Mouse (Mus musculus): ENCODE data around the gene Smad6. TPM values are rescaled to one million over a fixed set of nuclear protein-coding genes. Genes with fewer than 3 reads are reported as not detected.

Gene Smad6
- polyA plus RNA-seq (2012; rRNA removed): 2.0 and 2.4 TPM in 2 replicates

GRCm38 (mm10) chr9:64021853-64022561, at the start of gene Smad6:
TSS of gene Smad6 (minus strand) at chr9:64022059.
- Histone ChIP-seq H3K27ac (ENCODE audit: insufficient read depth, low read length) (no peak within 1 kb of the TSS), H3K27me3 (ENCODE audit: control insufficient read depth, insufficient read depth, low read length) (peaks cover 7% of the 10 kb centered on the region; the same call in 1 of the 2 replicates), H3K4me1 (ENCODE audit: control insufficient read depth, insufficient read depth, low read length) (no peaks in the 10 kb centered on the region), H3K4me3 (replicated peaks; ENCODE audit: insufficient read depth, low read depth, low read length) (peak within 1 kb of the TSS; percentile 16)
- TF ChIP-seq POLR2A (IDR thresholded peaks at IDR 0.05; ENCODE audit: borderline replicate concordance, insufficient read depth, low read length) (no peak), CTCF (IDR thresholded peaks at IDR 0.05; ENCODE audit: borderline replicate concordance, insufficient read depth, low read depth, low read length) (no peak)
- under 1% methylated on average over 60 of the region's 60 CpGs for WGBS
- peak; percentile 33 to 36 for DNase-seq

DNA sequence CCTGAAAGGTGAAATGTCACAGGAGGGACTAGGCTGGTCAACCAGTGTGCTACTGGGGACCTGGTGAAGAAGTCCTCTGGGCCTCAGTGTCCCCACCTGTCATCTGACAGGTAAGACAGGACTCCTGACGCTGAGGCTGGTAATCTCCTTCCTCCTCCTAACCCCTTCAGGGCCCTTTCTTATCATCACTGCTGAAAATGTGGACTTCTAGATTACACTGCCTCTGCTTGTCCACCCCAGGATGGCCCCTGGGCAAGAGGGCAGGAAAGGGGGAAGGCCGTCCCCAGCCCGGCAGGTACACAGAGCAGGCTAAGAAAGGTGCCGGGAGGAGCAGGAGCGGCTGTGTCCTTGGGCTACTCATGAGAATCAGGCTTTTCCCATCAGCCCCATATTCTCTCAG, 48.8 kb upstream of the Smad6 start:
- Histone ChIP-seq H3K27ac (ENCODE audit: insufficient read depth, low read length) (no peak overlapping the region), H3K27me3 (ENCODE audit: control insufficient read depth, insufficient read depth, low read length) (no peaks in the 10 kb centered on the region), H3K4me3 (replicated peaks; ENCODE audit: insufficient read depth, low read depth, low read length) (no peak overlapping the region), H3K4me1 (ENCODE audit: control insufficient read depth, insufficient read depth, low read length) (no peaks in the 10 kb centered on the region)
- DNase-seq: no peak
- WGBS: 95% methylated on average over 5 of the region's 5 CpGs
- TF ChIP-seq POLR2A (IDR thresholded peaks at IDR 0.05; ENCODE audit: borderline replicate concordance, insufficient read depth, low read length) (no peak), CTCF (IDR thresholded peaks at IDR 0.05; ENCODE audit: borderline replicate concordance, insufficient read depth, low read depth, low read length) (no peak)

- H3K4me1 ChIP-seq (ENCODE audit: control insufficient read depth, insufficient read depth, low read length): no peaks in the 10 kb centered on the region
- no peaks in the 10 kb centered on the region for H3K27me3 ChIP-seq (ENCODE audit: control insufficient read depth, insufficient read depth, low read length)
- 92% methylated on average over 5 of the region's 5 CpGs for WGBS
- DNase-seq: no peak
- no peak for TF ChIP-seq POLR2A (IDR thresholded peaks at IDR 0.05; ENCODE audit: borderline replicate concordance, insufficient read depth, low read length)
- TF ChIP-seq CTCF (IDR thresholded peaks at IDR 0.05; ENCODE audit: borderline replicate concordance, insufficient read depth, low read depth, low read length): no peak
- H3K4me3 ChIP-seq (replicated peaks; ENCODE audit: insufficient read depth, low read depth, low read length): no peak overlapping the region
- H3K27ac ChIP-seq (ENCODE audit: insufficient read depth, low read length): no peak overlapping the region
Observed at GRCm38 (mm10) chr9:64069131-64069530, 47.3 kb upstream of the Smad6 start.

DNA sequence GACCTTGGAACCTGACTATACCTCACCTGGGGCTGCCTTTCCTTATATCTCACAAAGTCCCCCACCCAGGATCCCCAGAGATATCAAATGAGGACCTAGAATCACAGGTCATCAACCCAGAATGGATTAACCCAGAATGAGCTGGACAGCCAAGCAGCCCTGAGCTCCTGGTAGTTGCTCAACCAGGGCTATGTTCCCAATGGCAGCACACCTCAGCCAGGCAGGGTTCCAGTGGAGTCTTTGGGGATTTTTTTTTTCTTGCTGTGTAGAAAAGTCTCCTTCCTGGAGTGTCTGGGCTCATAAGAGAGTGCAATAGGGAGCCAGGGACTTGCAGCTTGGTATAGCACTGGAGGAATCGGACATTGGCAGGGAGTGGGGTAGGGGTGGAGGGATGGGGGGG, 46.7 kb upstream of the Smad6 start:
- Histone ChIP-seq H3K27ac (ENCODE audit: insufficient read depth, low read length) (no peak overlapping the region), H3K27me3 (ENCODE audit: control insufficient read depth, insufficient read depth, low read length) (no peaks in the 10 kb centered on the region), H3K4me3 (replicated peaks; ENCODE audit: insufficient read depth, low read depth, low read length) (no peak overlapping the region), H3K4me1 (ENCODE audit: control insufficient read depth, insufficient read depth, low read length) (no peaks in the 10 kb centered on the region)
- DNase-seq: no peak
- no peak for TF ChIP-seq POLR2A (IDR thresholded peaks at IDR 0.05; ENCODE audit: borderline replicate concordance, insufficient read depth, low read length)
- no peak for TF ChIP-seq CTCF (IDR thresholded peaks at IDR 0.05; ENCODE audit: borderline replicate concordance, insufficient read depth, low read depth, low read length)
- WGBS: 100% methylated on average over 1 of the region's 1 CpGs

DNA sequence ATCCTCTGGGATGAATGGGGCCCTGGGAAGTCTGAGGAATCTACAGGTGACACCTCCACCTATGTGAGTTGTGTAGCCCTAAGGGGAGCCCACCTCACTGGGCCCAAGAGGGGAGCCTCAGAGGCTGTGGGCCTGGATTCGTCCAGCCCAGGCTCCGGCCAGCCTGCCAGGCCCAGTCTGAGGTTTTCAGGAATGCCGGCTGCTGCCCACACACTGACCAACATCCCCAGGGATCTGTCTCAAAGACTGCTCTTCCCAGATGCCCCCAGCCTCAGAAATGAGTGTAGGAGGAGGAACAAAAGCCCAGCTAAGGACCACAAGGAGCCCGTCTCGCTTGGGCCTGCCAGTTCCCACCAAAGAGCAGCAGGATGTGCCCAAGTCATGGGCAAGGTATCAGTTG, 45.9 kb upstream of the Smad6 start:
- WGBS: 86% methylated on average over 5 of the region's 5 CpGs
- H3K27ac ChIP-seq (ENCODE audit: insufficient read depth, low read length): no peak overlapping the region
- no peak for TF ChIP-seq POLR2A (IDR thresholded peaks at IDR 0.05; ENCODE audit: borderline replicate concordance, insufficient read depth, low read length)
- no peak for TF ChIP-seq CTCF (IDR thresholded peaks at IDR 0.05; ENCODE audit: borderline replicate concordance, insufficient read depth, low read depth, low read length)

DNA sequence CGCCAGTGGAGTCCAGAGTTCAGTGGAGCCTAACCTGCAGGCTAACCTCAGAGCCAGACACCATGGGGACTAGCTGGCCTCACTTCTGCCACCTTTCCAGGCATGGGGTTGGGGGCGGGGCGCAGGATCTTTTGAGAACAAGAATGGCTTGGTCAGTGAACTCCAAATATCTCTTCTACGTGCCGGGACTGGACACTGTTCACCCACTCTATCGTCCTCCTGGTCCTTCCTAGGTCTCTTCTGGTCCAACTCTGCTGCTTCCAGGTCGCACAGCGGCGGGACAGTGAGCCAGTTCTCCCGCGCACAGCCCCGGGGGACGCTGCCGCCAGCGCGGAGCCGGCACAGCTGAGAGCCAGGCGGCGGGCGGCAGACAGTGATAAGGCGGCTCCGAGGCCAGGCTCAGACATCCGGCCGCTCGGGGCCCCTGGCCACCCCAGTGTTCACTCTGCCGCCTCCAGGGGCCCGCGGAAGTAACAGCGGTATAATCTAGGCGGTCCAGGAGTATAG, 38.2 kb upstream of the Smad6 start:
- DNase-seq: no peak
- H3K27me3 ChIP-seq (ENCODE audit: control insufficient read depth, insufficient read depth, low read length): no peaks in the 10 kb centered on the region; the same call in 1 of the 2 replicates
- TF ChIP-seq POLR2A (IDR thresholded peaks at IDR 0.05; ENCODE audit: borderline replicate concordance, insufficient read depth, low read length): no peak
- TF ChIP-seq CTCF (IDR thresholded peaks at IDR 0.05; ENCODE audit: borderline replicate concordance, insufficient read depth, low read depth, low read length): no peak
- no peaks in the 10 kb centered on the region for H3K4me1 ChIP-seq (ENCODE audit: control insufficient read depth, insufficient read depth, low read length)
- no peak overlapping the region for H3K27ac ChIP-seq (ENCODE audit: insufficient read depth, low read length)
- 6% methylated on average over 30 of the region's 30 CpGs for WGBS
- no peak overlapping the region for H3K4me3 ChIP-seq (replicated peaks; ENCODE audit: insufficient read depth, low read depth, low read length)

More for the DNA sequence above, 45.9 kb upstream of the Smad6 start:
- no peaks in the 10 kb centered on the region for H3K27me3 ChIP-seq (ENCODE audit: control insufficient read depth, insufficient read depth, low read length)
- H3K4me1 ChIP-seq (ENCODE audit: control insufficient read depth, insufficient read depth, low read length): no peaks in the 10 kb centered on the region
- no peak for DNase-seq
- no peak overlapping the region for H3K4me3 ChIP-seq (replicated peaks; ENCODE audit: insufficient read depth, low read depth, low read length)

DNA sequence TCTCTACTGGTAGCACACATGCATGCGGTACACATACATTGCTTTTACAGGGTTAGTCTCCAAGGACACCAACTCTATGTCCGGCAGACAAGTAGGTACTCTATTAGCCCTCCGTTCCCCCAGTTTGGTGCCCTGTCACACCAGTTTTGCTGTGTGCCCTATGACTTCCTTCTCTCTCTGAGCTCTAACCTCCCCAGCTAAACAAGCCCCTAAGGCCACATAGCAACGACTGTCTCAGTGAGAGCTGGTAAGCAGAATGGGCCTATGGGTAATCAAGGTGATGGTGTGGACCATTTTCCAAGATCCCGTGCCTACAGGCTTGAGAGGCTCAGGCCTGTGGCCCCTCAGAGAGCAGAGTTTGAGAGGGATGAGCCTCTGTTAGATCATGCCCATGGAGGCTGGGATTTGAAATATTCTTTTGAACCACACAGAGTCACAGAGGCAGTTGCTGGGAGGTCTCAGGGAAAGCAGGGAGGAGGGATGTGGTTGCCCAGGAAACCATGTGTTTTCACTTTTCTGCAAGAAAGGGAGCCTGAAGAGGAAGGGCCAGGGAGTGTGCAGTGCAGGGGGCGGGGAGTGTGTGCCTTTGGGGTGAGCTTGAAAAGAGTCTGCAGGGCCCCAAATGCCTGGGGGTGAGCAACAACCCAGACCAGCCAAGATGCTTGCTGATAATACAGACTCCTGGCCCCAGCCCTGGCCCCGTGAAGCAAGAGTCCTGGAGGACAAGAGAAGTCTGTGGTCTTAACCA, 36.2 kb upstream of the Smad6 start:
- no peak for TF ChIP-seq POLR2A (IDR thresholded peaks at IDR 0.05; ENCODE audit: borderline replicate concordance, insufficient read depth, low read length)
- no peak for TF ChIP-seq CTCF (IDR thresholded peaks at IDR 0.05; ENCODE audit: borderline replicate concordance, insufficient read depth, low read depth, low read length)
- H3K4me1 ChIP-seq (ENCODE audit: control insufficient read depth, insufficient read depth, low read length): no peaks in the 10 kb centered on the region
- no peak overlapping the region for H3K4me3 ChIP-seq (replicated peaks; ENCODE audit: insufficient read depth, low read depth, low read length)
- H3K27me3 ChIP-seq (ENCODE audit: control insufficient read depth, insufficient read depth, low read length): no peaks in the 10 kb centered on the region; the same call in 1 of the 2 replicates
- DNase-seq: no peak
- H3K27ac ChIP-seq (ENCODE audit: insufficient read depth, low read length): no peak overlapping the region
- 69% methylated on average over 7 of the region's 7 CpGs for WGBS
